Mouse (Mus musculus): Measurements from ENCODE around the gene Pxn.

GRCm38 (mm10) chr5:115474174-115474828 lies 32.2 kb upstream of the Pxn start:
- TF ChIP-seq POLR2A (IDR thresholded peaks at IDR 0.05; ENCODE audit: borderline replicate concordance, extremely low read depth, insufficient read depth, insufficient read length, poor library complexity, severe bottlenecking) (no peak), CTCF (IDR thresholded peaks at IDR 0.05; ENCODE audit: borderline replicate concordance, extremely low read depth, insufficient read depth, insufficient read length) (no peak)
